Mouse (Mus musculus): ENCODE measurements around the gene Fam83g. TPM values are rescaled to one million over a fixed set of nuclear protein-coding genes. Genes with fewer than 3 reads are reported as not detected.

Gene Fam83g
- polyA plus RNA-seq, 1 experiment from 2014 or later = 0.47 TPM

GRCm38 (mm10) chr11:61646499-61647039 lies 37.3 kb upstream of the Fam83g start:
- no peak overlapping the region for H3K4me2 ChIP-seq
- ATAC-seq (ENCODE audit: low FRiP score) = no peak
- H3K4me1 ChIP-seq = no peaks in the 10 kb centered on the region
- H3K9ac ChIP-seq = no peak overlapping the region
- WGBS = 59% methylated on average over 2 of the region's 2 CpGs
- no peaks in the 10 kb centered on the region for H3K27me3 ChIP-seq
- no peak overlapping the region for H3K4me3 ChIP-seq (replicated peaks)
- H3K9me3 ChIP-seq = no peaks in the 10 kb centered on the region
- H3K36me3 ChIP-seq (replicated peaks) = no peaks in the 10 kb centered on the region
- H3K27ac ChIP-seq = no peak overlapping the region

- Histone ChIP-seq H3K4me3 (replicated peaks) (no peak overlapping the region), H3K9ac (no peak overlapping the region), H3K4me2 (no peak overlapping the region), H3K9me3 (no peaks in the 10 kb centered on the region), H3K4me1 (no peaks in the 10 kb centered on the region), H3K36me3 (replicated peaks) (no peaks in the 10 kb centered on the region), H3K27me3 (no peaks in the 10 kb centered on the region), H3K27ac (no peak overlapping the region)
- ATAC-seq (ENCODE audit: low FRiP score) = no peak
- whole genome bisulfite sequencing = 74% methylated on average over 10 of the region's 10 CpGs
Observed at GRCm38 (mm10) chr11:61647110-61647910, 36.6 kb upstream of the Fam83g start.

- Histone ChIP-seq H3K36me3 (replicated peaks) (no peaks in the 10 kb centered on the region), H3K9ac (no peak overlapping the region), H3K27ac (no peak overlapping the region), H3K4me1 (no peaks in the 10 kb centered on the region), H3K9me3 (no peaks in the 10 kb centered on the region), H3K4me2 (no peak overlapping the region), H3K4me3 (replicated peaks) (no peak overlapping the region), H3K27me3 (no peaks in the 10 kb centered on the region)
- WGBS = 86% methylated on average over 6 of the region's 6 CpGs
- no peak for ATAC-seq (ENCODE audit: low FRiP score)
Observed at GRCm38 (mm10) chr11:61647956-61648748, 35.7 kb upstream of the Fam83g start.

- no peak overlapping the region for H3K4me3 ChIP-seq (replicated peaks)
- no peaks in the 10 kb centered on the region for H3K36me3 ChIP-seq (replicated peaks)
- H3K9ac ChIP-seq = no peak overlapping the region
- H3K4me1 ChIP-seq = no peaks in the 10 kb centered on the region
- no peaks in the 10 kb centered on the region for H3K27me3 ChIP-seq
- no peaks in the 10 kb centered on the region for H3K9me3 ChIP-seq
- WGBS = 83% methylated on average over 7 of the region's 7 CpGs
- H3K27ac ChIP-seq = no peak overlapping the region
- no peak for ATAC-seq (ENCODE audit: low FRiP score)
- no peak overlapping the region for H3K4me2 ChIP-seq
Observed at GRCm38 (mm10) chr11:61648749-61649115, 35.2 kb upstream of the Fam83g start.

- no peaks in the 10 kb centered on the region for H3K9me3 ChIP-seq
- H3K27me3 ChIP-seq = no peaks in the 10 kb centered on the region
- H3K4me3 ChIP-seq (replicated peaks) = no peak overlapping the region
- no peak overlapping the region for H3K27ac ChIP-seq
- WGBS = 94% methylated on average over 5 of the region's 5 CpGs
- ATAC-seq (ENCODE audit: low FRiP score) = no peak
- no peak overlapping the region for H3K9ac ChIP-seq
- H3K4me2 ChIP-seq = no peak overlapping the region
- no peaks in the 10 kb centered on the region for H3K36me3 ChIP-seq (replicated peaks)
- H3K4me1 ChIP-seq = no peaks in the 10 kb centered on the region
Observed at GRCm38 (mm10) chr11:61649163-61649580, 34.7 kb upstream of the Fam83g start.

GRCm38 (mm10) chr11:61649626-61650025 lies 34.3 kb upstream of the Fam83g start:
- no peak overlapping the region for H3K4me3 ChIP-seq (replicated peaks)
- H3K9ac ChIP-seq = no peak overlapping the region
- no peaks in the 10 kb centered on the region for H3K36me3 ChIP-seq (replicated peaks)
- H3K9me3 ChIP-seq = no peaks in the 10 kb centered on the region
- 92% methylated on average over 4 of the region's 4 CpGs for WGBS
- no peaks in the 10 kb centered on the region for H3K27me3 ChIP-seq
- no peak overlapping the region for H3K27ac ChIP-seq
- H3K4me1 ChIP-seq = no peaks in the 10 kb centered on the region
- no peak overlapping the region for H3K4me2 ChIP-seq
- no peak for ATAC-seq (ENCODE audit: low FRiP score)

GRCm38 (mm10) chr11:61650470-61651265 lies 33.2 kb upstream of the Fam83g start:
- Histone ChIP-seq H3K4me3 (replicated peaks) (no peak overlapping the region), H3K9ac (no peak overlapping the region), H3K36me3 (replicated peaks) (no peaks in the 10 kb centered on the region), H3K4me1 (no peaks in the 10 kb centered on the region), H3K9me3 (no peaks in the 10 kb centered on the region), H3K27me3 (no peaks in the 10 kb centered on the region), H3K4me2 (no peak overlapping the region), H3K27ac (no peak overlapping the region)
- no peak for ATAC-seq (ENCODE audit: low FRiP score)
- WGBS = 88% methylated on average over 9 of the region's 9 CpGs

GRCm38 (mm10) chr11:61652216-61652615 lies 31.7 kb upstream of the Fam83g start:
- no peak for ATAC-seq (ENCODE audit: low FRiP score)
- Histone ChIP-seq H3K4me3 (replicated peaks) (no peak overlapping the region), H3K36me3 (replicated peaks) (no peaks in the 10 kb centered on the region), H3K9me3 (no peaks in the 10 kb centered on the region), H3K27ac (no peak overlapping the region), H3K4me1 (no peaks in the 10 kb centered on the region), H3K9ac (no peak overlapping the region), H3K4me2 (no peak overlapping the region), H3K27me3 (no peaks in the 10 kb centered on the region)
- 94% methylated on average over 5 of the region's 5 CpGs for WGBS

GRCm38 (mm10) chr11:61652686-61653447 lies 31.0 kb upstream of the Fam83g start, which contains the start of gene Grap:
Gene Grap, plus strand, starts transcription at chr11:61653265.
- Histone ChIP-seq H3K36me3 (replicated peaks) (no peaks in the 10 kb centered on the region), H3K4me3 (replicated peaks) (no peak within 1 kb of the TSS), H3K4me1 (no peaks in the 10 kb centered on the region), H3K9ac (no peak within 1 kb of the TSS), H3K9me3 (no peaks in the 10 kb centered on the region), H3K27me3 (no peaks in the 10 kb centered on the region), H3K27ac (no peak within 1 kb of the TSS), H3K4me2 (no peak within 1 kb of the TSS)
- ATAC-seq (ENCODE audit: low FRiP score) = no peak
- WGBS = 76% methylated on average over 10 of the region's 10 CpGs

- no peaks in the 10 kb centered on the region for H3K4me1 ChIP-seq
- H3K9me3 ChIP-seq = no peaks in the 10 kb centered on the region
- no peak overlapping the region for H3K4me2 ChIP-seq
- WGBS = 74% methylated on average over 2 of the region's 2 CpGs
- ATAC-seq (ENCODE audit: low FRiP score) = no peak
- no peak overlapping the region for H3K4me3 ChIP-seq (replicated peaks)
- no peaks in the 10 kb centered on the region for H3K27me3 ChIP-seq
- no peak overlapping the region for H3K27ac ChIP-seq
- no peak overlapping the region for H3K9ac ChIP-seq
- no peaks in the 10 kb centered on the region for H3K36me3 ChIP-seq (replicated peaks)
Observed at GRCm38 (mm10) chr11:61653568-61653967, 30.3 kb upstream of the Fam83g start.

- Histone ChIP-seq H3K36me3 (replicated peaks) (no peaks in the 10 kb centered on the region), H3K27ac (no peak overlapping the region), H3K4me2 (no peak overlapping the region), H3K9me3 (no peaks in the 10 kb centered on the region), H3K4me1 (no peaks in the 10 kb centered on the region), H3K4me3 (replicated peaks) (no peak overlapping the region), H3K9ac (no peak overlapping the region), H3K27me3 (no peaks in the 10 kb centered on the region)
- WGBS = 86% methylated on average over 4 of the region's 4 CpGs
- no peak for ATAC-seq (ENCODE audit: low FRiP score)
Observed at GRCm38 (mm10) chr11:61654786-61655311, 29.0 kb upstream of the Fam83g start.

All from forebrain, embryonic 12.5 days (tissue).